Mouse (Mus musculus): ENCODE data around the gene Pkib. TPM values are rescaled to one million over a fixed set of nuclear protein-coding genes. Genes with fewer than 3 reads are reported as not detected.

Gene Pkib
- total RNA-seq (2021): 10 to 100 TPM in 1 of 2 experiments, 1 to 10 TPM in 1; 8.2 to 12.9 TPM
- long read RNA-seq, experiment 1, full-length matches to known transcripts: 11 of 14 reads
- long read RNA-seq, experiment 1, partial matches to known transcripts: 3 of 14 reads
- long read RNA-seq, experiment 1, other reads (novel, unspliced or antisense): 0 of 14 reads
- long read RNA-seq, experiment 2, full-length matches to known transcripts: 5 of 6 reads
- long read RNA-seq, experiment 2, partial matches to known transcripts: 0 of 6 reads
- long read RNA-seq, experiment 2, other reads (novel, unspliced or antisense): 1 of 6 reads

DNA sequence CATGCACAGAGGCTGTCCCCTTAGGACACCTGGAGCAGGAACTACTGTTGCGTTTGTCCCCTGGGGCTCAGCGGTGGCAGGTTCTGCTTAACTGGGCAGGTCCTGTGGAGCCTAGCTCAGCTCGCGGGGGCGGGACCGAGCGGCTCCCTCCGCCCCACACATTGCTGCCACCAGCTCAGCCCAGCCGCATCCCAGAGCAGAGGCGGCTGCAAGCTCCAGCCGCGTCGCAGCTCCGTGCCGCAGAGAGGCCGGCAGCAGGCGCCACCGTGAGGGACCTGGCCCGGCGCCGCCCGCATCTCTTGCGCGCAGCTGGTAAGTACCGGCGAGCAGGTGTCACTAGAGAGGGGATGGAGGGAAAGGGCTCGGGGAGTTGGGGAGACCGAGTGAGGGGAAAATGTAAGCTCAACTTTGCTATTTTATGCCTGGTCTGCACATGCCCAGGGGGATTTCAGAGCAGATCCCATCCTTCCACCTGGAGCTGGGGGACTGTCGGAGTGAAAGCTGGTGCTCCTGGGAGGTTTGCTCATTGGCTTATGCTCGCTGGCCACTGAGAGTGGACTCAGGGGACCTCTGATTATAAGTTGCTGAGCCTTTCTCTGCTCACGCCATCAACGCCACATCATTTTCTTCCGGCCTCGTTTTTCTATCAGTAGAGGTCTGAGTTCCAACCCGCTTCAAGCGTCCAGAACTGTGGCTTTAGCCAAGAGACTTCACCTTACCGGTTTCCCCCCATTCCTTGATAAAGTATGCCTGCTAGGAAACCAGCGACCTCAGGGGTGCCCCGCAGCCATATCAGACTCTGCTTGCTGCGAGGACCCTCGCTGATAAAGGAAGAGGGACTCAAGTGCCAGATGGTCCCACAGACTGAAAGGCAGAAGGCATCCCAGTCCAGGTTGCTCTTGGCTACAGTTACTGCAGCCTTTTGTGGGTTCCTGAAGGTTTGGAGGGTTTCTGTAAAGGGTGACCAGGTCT lies at the start of gene Pkib:
Gene Pkib (plus strand): TSS at position 86 of the 972 bp plus-strand sequence.
- peak; percentile 40 to 70 for DNase-seq (ENCODE audit: low spot score in 2 of 2)
- intact Hi-C loops (cut with DNase I): no loop called here

DNA sequence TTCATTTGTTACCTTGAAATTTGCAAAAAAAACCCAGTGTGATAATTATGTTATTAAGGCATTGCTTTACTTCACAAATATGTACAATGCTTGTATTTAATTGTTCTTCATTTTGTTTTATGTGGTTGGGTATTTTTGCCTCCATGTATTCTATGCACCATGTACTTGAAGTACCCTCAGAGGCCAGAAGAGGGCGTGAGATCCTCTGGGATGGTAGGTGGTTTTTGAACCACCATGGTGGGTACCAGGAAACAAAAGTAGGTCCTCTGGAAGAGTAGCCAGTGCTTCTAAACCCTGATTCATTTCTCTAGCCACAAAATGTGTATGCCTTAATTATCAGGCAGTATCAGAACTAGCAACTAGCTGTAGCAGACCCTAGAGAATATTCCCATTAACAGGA lies 47.9 kb upstream of the Pkib start:
- intact Hi-C loops (cut with DNase I): no loop called here
- no peak for DNase-seq (ENCODE audit: low spot score in 2 of 2)

DNA sequence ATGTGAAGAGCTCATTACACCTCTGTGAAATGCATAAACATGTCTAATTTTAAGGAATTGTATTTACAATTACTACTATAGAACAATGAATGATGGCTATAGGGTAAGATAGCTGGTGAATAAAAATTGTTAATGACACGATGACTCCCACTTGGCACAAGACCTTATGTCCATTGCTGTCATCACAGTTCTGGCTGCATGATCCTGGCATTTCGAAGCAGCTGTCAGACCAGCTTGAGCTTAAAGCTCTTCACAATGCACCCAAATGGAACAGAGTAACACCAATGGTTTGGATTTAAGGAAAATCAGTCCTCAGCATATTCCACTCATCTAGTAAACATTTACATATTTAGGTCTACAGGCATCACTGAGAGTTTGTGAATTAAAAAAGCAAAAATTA lies 37.5 kb upstream of the Pkib start:
- DNase-seq (ENCODE audit: low spot score in 2 of 2): no peak
- intact Hi-C loops (cut with DNase I): no loop called here

DNA sequence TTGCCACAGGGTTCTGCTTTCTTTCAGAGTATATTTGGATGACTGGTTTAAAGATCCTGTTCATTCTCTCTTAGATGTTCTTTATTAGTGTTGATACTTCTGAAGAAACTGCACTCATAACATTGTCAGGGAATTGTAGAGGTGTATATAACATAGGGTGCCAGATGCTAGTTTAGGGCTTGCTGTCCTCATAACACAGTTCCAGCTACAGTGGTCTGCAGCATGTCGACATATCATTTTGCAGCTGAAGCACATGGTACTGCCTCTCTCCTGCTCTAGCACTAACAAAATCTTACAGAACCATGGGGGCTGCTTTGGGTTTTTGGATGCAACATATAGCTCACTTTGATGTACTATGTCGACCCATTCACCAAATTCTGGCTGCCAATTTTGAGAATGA lies 34.6 kb upstream of the Pkib start:
- intact Hi-C loops (cut with DNase I): no loop called here
- no peak for DNase-seq (ENCODE audit: low spot score in 2 of 2)

DNA sequence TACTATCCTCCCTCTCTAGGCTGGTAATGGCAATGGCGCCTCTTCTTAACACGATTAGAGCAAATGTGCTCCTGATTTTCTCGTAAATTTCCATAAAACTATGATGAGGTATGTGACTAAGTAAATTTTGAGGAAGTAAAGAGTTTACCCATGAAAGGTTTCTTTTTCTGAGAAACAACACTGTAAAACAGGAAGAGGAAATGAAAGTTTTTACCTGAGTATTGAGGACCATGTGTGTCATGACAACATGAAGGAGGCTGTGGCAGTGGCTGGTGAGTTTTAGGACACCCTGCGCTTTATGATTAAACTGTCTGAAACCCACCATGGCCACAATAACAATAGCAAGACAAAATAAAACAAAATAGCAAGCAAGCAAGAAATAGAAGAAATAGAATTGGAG lies 28.8 kb upstream of the Pkib start:
- no peak for DNase-seq (ENCODE audit: low spot score in 2 of 2)
- intact Hi-C loops (cut with DNase I): no loop called here

DNA sequence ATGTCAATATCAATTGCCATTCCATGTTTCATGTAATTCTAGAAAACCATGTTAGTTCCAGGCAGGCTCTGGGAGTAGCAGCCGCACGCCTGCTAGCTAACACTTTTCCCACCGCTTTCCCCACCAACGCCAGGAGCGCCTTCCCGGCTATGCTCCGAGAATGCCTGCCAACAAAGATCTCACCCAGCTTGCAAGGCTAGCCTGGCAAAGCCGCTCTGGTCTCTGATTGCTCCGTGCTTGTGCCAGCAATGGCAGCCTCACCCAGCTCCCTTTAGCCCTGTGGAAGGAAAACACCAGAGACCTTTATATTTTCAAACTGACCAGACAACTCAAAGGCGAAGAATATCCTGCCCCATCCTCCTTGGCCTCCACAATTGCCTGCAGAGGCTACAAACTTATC lies 8.5 kb upstream of the Pkib start:
- intact Hi-C loops (cut with DNase I): no loop called here
- DNase-seq (ENCODE audit: low spot score in 2 of 2): no peak

DNA sequence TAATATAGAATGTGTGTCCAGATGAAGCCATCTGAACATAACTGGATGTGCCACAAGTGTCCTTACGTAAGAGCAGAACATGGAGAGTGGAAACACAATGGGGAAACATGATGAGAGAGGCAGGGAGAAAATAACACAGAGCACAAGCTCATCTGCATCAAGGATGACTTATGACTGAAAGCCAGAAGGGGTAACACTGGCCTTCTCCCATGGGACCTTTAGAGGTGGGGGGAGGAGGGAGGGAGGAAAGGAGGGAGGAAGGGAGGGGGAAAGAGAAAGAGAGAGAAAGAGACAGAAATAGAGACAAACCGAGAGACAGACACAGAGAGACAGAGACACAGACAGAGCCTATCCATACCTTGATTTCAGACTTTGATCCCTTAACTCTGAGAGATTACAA lies 4.0 kb upstream of the Pkib start:
- intact Hi-C loops (cut with DNase I): no loop called here
- DNase-seq (ENCODE audit: low spot score in 2 of 2): no peak

DNA sequence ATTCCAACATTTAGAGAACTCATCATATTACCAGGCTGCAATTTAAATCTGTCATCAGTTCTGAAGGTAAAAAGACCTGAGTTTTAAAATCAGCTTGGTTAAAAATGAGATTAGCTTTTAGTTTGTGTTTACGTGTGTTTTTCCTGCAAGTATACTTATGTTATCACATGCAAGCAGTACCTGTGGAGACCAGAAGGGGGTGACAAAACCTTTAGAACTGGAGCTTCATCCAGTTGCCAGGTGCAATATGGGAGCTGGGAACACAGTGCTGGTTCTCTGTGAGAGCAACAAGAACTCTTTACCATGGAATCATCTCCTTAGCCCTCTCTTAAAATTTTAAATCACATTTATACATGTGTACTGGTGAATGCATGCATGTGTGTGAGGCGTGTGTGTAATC lies 1.2 kb upstream of the Pkib start:
- intact Hi-C loops (cut with DNase I): no loop called here
- no peak for DNase-seq (ENCODE audit: low spot score in 2 of 2)

DNA sequence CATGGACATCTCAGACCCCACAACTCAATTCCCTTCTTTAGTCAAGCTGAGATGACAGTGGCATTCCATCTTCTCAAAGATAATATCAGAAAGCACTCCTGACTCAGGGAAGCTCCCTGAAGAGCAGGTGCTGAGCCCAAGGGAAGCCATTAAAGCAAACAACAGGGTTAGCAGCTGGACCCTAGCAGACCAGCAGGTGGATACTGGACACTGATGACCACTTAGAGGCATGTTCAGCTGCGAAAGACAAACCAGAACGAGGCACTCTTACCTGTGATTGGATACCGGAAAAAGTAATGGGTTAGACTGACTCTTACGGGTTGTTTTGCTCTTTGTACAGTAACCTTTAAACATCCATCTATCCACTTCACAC lies 1.1 kb downstream of the Pkib start:
- no peak for DNase-seq (ENCODE audit: low spot score in 2 of 2)
- intact Hi-C loops (cut with DNase I): no loop called here

DNA sequence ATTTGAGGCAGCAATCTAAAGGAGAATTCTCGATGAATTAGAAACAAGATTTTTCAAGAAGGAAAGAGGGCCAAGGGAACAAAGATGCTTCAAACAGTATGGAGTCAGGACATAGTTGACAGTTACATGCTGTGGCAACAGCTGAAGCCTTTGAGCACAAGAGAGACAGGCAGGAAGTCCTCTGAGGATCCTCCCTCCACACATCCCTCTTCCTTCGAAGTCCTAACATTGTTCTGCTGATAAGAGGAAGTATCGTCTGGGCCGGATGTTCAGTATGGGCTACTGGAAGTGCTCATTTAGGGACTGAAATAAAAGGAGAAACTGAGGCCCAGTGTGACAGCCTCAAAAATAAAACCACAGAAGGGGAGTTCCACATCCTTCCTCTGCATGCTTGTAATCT lies 5.2 kb downstream of the Pkib start:
- DNase-seq (ENCODE audit: low spot score in 2 of 2): no peak
- intact Hi-C loops (cut with DNase I): no loop called here

DNA sequence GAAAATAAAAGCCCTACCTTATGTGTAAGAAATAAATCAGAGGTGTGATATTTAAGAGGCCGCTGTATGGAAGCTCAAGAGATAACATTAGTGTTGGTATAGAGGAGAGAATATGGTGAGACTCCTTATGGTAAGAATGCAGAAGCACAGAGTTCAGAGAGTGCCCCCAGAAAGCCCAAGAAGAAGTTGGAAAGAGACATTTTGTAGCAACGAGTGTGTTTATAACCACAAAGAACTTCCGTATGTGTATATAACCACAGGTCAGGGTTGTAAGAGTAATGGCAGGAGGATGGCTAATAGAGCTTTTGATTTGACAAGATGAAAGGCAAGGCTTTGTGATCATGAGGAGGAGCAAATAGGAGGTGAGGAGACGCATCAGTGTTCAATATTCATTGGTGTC lies 6.5 kb downstream of the Pkib start:
- intact Hi-C loops (cut with DNase I): no loop called here

DNA sequence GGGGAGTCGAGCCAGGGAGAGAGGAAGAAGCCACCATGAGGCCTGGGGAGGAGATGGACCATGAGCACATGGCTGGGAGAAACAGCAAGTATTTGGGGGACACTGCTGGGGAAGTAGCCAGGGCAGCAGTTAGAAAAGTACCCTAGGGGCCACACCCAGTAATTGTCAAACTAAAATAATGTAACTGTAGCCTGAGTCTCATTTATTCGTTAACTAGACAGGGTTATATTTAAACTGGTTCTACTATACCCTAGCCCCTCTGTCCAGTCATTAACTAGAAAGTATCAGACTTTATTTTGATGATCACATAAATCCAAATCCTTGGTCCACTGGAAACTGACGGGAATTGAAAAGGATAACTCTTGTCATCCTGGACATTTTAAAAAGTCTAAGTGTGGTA lies 7.8 kb downstream of the Pkib start:
- intact Hi-C loops (cut with DNase I): no loop called here

More for the DNA sequence above, 6.5 kb downstream of the Pkib start:
- no peak for DNase-seq (ENCODE audit: low spot score in 2 of 2)

DNA sequence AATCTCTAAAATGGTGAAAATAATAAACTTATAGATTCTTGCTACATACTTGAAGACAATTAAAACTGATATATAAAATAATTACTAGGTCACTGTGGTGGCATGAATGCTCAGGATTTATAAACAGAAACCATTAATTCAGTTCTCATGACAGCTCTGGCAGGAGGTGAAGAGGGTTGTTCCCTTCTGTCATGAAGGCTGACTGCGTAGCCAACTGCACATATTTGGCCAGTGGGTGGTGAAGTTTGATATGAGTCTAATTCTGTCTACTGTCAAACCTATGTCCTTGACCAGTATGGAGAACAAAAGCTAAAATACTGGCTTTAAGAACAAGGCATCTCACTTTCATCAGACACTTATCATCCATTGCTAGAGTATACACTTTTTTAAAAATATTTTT lies 21.5 kb downstream of the Pkib start:
- intact Hi-C loops (cut with DNase I): no loop called here
- DNase-seq (ENCODE audit: low spot score in 2 of 2): no peak

More for the DNA sequence above, 7.8 kb downstream of the Pkib start:
- no peak for DNase-seq (ENCODE audit: low spot score in 2 of 2)

DNA sequence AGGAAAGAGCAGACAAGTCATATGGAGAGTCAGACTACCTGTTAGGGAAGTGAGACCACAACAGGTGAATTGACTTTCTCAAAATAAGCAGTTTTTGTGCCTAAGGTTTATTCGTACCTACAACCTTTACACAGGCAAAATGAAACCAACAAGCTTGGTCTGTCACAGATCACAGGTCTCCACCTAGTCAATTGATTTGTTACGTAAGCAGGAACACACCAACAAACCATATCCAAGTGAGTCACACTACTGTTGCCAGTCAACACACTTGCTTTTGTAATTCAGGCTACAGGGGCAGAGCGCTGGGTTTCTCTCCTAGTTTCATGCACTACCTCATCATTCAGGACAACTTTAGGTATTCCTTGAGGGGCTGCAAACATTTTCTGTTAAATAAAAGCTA lies 28.7 kb downstream of the Pkib start:
- DNase-seq (ENCODE audit: low spot score in 2 of 2): no peak
- intact Hi-C loops (cut with DNase I): no loop called here

DNA sequence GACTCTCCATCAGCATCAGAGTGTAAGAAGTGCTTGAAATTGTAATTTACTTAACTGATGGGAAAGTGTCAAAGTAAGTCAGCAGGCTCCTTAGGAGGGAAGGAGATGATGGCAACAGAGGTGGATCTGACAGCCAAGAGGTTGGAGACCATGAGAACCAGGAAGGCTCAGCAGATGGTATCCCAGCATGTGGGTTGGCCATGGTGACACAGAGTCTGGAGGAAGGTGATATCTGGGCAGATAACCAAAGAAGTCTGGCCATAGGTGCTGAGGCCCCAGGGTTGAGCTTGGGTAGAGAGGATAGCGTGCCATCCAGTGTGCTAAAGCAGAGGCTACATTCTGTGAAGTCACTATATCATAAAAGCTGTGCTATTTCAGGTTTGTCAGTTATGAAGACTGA lies 32.0 kb downstream of the Pkib start:
- intact Hi-C loops (cut with DNase I): no loop called here
- DNase-seq (ENCODE audit: low spot score in 2 of 2): no peak

DNA sequence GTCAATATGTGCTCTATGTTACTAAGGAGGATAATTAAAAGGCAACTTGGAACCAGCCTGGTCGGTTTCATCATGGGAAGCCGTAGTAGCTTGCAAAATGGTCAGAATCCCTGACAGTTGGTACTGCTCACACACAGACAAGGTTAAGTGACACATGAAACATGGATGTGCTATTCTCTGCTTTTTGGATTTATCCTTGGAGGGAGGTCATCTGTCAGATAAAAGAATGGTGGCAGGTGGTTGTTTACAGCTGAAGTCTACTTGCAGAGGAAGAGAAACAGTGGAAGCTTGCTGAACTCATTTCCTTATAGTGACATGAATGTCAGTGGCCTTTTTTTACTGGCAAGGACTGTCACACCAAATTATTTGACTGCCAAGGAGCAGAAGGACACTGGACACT lies 32.5 kb downstream of the Pkib start:
- intact Hi-C loops (cut with DNase I): no loop called here
- DNase-seq (ENCODE audit: low spot score in 2 of 2): no peak

DNA sequence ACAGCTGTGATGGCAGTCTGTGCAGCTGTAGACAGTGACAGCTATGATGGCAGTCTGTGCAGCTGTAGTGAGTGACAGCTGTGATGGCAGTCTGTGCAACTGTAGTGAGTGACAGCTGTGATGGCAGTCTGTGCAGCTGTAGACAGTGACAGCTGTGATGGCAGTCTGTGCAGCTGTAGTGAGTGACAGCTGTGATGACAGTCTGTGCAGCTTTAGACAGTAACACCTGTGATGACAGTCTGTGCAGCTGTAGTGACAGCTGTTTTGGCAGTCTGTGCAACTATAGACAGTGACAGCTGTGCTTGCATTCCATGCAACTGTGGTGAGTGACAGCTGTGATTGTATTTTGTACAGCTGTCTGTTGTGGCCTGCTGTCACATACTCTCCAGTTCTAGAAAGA lies 44.0 kb downstream of the Pkib start:
- intact Hi-C loops (cut with DNase I): no loop called here
- no peak for DNase-seq (ENCODE audit: low spot score in 2 of 2)

DNA sequence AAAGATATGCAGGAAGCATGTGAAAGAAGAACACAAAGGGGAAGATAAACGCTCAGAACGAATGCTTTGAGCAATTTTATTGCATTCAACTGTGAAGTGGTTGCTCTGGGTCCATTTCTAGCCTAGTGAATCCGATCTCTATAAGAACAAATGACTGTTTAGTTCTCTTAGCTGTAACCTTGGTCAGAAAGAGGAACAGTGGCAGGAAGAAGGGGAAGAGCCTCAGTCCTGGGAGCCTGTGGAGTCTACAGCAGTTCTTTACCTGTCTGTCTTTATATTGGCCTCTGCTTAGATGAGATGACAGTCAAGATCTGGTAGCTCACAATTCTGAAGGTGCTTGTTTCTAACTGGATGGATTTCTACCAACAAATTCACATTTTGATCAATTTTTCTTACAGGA lies 56.2 kb downstream of the Pkib start:
- no peak for DNase-seq (ENCODE audit: low spot score in 2 of 2)
- intact Hi-C loops (cut with DNase I): no loop called here

DNA sequence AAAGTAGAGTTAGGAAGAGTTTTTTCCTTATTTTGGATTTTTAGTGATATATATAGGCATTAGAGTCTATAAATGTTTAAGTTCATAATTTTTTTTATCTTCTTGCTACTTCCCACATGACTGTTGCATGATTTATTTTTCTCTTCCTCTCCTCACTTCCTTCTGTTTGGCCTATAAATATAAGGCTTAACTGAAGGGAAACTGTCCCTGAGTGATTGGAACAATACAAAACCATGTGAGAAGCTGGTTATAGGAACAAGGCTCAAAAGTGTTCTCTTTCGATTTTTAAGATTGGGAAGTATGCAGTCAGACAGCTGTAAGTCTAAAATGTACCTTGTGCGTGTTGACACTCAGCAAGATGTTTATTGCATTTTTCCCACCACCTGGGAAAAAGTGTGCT lies 58.4 kb downstream of the Pkib start:
- no peak for DNase-seq (ENCODE audit: low spot score in 2 of 2)
- intact Hi-C loops (cut with DNase I): no loop called here

DNA sequence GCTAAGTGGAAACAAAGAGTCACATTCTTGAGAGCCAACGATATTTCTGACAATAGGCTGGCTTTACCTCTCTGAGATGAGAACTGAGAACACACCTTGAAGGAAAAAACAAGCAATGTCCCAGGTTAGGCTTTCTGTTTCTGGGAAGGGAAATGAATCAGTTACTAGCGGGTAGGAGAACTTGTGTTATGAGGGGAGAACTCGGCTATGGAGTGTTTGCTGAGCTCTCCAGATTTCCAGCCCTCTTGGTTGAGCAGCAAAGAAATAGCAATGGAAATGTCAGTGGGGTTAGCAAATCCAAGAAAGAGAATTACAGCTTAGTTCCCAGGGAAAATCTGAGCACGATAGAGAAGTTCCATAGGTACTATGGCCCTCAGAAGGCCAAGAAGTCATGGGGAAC lies 70.5 kb downstream of the Pkib start:
- intact Hi-C loops (cut with DNase I): no loop called here
- DNase-seq (ENCODE audit: low spot score in 2 of 2): no peak

DNA sequence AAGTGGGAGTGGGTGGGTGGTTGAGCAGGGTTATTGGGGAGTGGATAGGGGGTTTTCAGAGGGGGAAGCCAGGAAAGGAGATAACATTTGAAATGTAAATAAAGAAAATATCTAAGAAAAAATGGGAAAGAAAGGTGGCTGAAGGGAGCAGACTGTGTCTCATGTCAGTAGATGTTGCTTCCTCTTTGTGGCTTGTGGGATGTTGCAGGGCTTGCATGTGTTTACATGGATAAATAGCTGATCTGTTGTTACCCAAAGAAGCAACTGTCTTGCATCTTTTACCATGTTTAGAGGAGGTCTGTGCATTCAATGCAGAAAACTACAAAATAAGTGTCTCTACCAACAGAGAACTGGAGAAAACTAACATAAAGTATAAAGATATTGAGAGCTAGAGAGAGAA lies 89.3 kb downstream of the Pkib start:
- intact Hi-C loops (cut with DNase I): no loop called here
- no peak for DNase-seq (ENCODE audit: low spot score in 2 of 2)
